Mouse (Mus musculus): Measurements from ENCODE around the gene Eml2. TPM values are rescaled to one million over a fixed set of nuclear protein-coding genes. Genes with fewer than 3 reads are reported as not detected.

The Eml2 gene
- polyA plus RNA-seq, 1 experiment from 2014 or later = 12.8 TPM

DNA sequence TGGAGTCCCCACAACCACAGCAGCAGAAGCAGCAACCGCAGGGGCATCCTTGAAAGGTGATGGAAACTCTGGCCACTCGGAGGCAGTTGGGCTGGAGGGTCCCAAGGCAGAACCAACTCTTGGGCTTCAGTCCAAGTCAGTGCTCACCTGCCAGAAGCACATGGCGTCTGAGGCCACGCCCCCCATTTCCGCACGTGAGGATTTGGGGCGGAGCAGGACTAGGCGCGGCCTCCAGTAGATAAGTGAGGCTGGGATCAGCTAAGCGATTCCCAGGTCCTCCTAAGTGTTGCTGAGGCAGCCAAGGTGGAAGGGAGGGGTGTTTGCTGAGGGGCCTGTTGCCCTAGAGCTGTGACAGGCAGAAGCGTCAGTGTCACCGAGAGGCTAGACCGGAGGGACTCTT lies 11.2 kb upstream of the Eml2 start:
- Histone ChIP-seq H3K4me2 (0 out of 2 replicates have a peak overlapping the region, but pooled peaks have one; percentile 12), H3K4me3 (no peak overlapping the region), H3K9me3 (no peaks in the 10 kb centered on the region), H3K9ac (no peak overlapping the region), H3K27ac (no peak overlapping the region), H3K27me3 (peaks cover 31% of the 10 kb centered on the region), H3K36me3 (no peaks in the 10 kb centered on the region), H3K4me1 (peaks cover 29% of the 10 kb centered on the region)
- WGBS = 2% methylated on average over 13 of the region's 13 CpGs
- ATAC-seq (ENCODE audit: insufficient number of reproducible peaks, low FRiP score, low TSS enrichment, low read depth) = no peak

GRCm38 (mm10) chr7:19165656-19166423 lies 10.4 kb upstream of the Eml2 start, which contains the start of gene Gipr:
Gene Gipr (minus strand): TSS chr7:19166127.
- Histone ChIP-seq H3K27me3 (peaks cover 23% of the 10 kb centered on the region), H3K27ac (no peak within 1 kb of the TSS), H3K4me1 (peaks cover 23% of the 10 kb centered on the region), H3K4me2 (0 out of 2 replicates have a peak within 1 kb of the TSS, but pooled peaks have one; percentile 12), H3K36me3 (no peaks in the 10 kb centered on the region), H3K4me3 (no peak within 1 kb of the TSS), H3K9me3 (no peaks in the 10 kb centered on the region), H3K9ac (no peak within 1 kb of the TSS)
- 13% methylated on average over 14 of the region's 14 CpGs for WGBS
- ATAC-seq (ENCODE audit: insufficient number of reproducible peaks, low FRiP score, low TSS enrichment, low read depth) = no peak

DNA sequence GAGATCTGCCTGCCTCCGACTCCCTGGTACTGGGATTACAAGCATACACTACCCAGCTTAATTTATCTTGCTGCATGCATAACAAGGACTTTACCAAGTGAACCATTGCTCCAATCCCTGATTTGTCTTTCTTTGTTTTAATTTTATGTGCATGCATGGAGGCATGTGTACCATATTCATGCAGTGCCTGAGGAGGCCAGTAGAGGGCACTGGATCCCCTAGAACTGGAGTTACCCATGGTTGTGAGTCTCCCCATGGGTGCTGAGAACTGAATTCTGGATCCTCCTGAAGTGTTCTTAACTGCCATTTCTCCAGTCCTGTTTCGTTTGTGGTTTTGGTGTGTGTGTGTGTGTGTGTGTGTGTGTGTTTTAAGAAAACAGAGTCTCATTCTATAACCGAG lies 9.2 kb upstream of the Eml2 start:
- no peak overlapping the region for H3K4me3 ChIP-seq
- H3K4me1 ChIP-seq = peaks cover 23% of the 10 kb centered on the region
- no peaks in the 10 kb centered on the region for H3K36me3 ChIP-seq
- WGBS = 80% methylated on average over 3 of the region's 3 CpGs
- H3K27ac ChIP-seq = no peak overlapping the region
- ATAC-seq (ENCODE audit: insufficient number of reproducible peaks, low FRiP score, low TSS enrichment, low read depth) = no peak
- H3K27me3 ChIP-seq = peaks cover 23% of the 10 kb centered on the region
- H3K9ac ChIP-seq = no peak overlapping the region
- no peak overlapping the region for H3K4me2 ChIP-seq
- no peaks in the 10 kb centered on the region for H3K9me3 ChIP-seq

DNA sequence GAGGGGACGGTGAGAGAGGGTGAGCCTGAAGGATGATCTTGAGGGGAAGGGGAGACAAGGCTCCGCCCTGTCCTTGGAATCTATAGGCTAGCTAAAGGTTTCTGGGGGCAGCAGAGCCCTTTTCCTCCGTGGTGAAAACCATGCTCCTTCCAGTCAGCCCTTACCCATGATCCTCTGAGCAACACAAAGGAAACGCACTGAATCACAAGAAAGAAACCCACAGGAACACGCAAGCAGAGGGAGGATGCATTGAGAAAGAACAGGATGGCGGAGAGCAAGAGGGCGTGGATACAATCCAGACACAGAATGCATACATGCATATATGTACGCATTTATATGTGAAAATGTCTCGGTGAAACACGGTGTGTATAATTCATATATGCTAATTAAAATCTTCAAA lies 6.7 kb upstream of the Eml2 start:
- 63% methylated on average over 10 of the region's 10 CpGs for WGBS
- Histone ChIP-seq H3K27ac (no peak overlapping the region), H3K4me3 (no peak overlapping the region), H3K36me3 (no peaks in the 10 kb centered on the region), H3K9ac (no peak overlapping the region), H3K4me2 (no peak overlapping the region), H3K4me1 (peaks cover 23% of the 10 kb centered on the region), H3K9me3 (no peaks in the 10 kb centered on the region), H3K27me3 (peaks cover 10% of the 10 kb centered on the region)
- ATAC-seq (ENCODE audit: insufficient number of reproducible peaks, low FRiP score, low TSS enrichment, low read depth) = no peak

GRCm38 (mm10) chr7:19170142-19170541 lies 6.1 kb upstream of the Eml2 start:
- Histone ChIP-seq H3K9ac (no peak overlapping the region), H3K9me3 (no peaks in the 10 kb centered on the region), H3K36me3 (no peaks in the 10 kb centered on the region), H3K4me1 (peaks cover 17% of the 10 kb centered on the region), H3K27ac (0 out of 2 replicates have a peak overlapping the region, but pooled peaks have one; percentile 18), H3K4me3 (no peak overlapping the region), H3K27me3 (peaks cover 4% of the 10 kb centered on the region), H3K4me2 (no peak overlapping the region)
- 57% methylated on average over 8 of the region's 8 CpGs for WGBS
- ATAC-seq (ENCODE audit: insufficient number of reproducible peaks, low FRiP score, low TSS enrichment, low read depth) = no peak

GRCm38 (mm10) chr7:19171831-19172230 lies 4.4 kb upstream of the Eml2 start:
- Histone ChIP-seq H3K27ac (no peak overlapping the region), H3K9ac (no peak overlapping the region), H3K36me3 (no peaks in the 10 kb centered on the region), H3K4me2 (no peak overlapping the region), H3K27me3 (peaks cover 19% of the 10 kb centered on the region), H3K9me3 (no peaks in the 10 kb centered on the region), H3K4me1 (peaks cover 20% of the 10 kb centered on the region), H3K4me3 (no peak overlapping the region)
- WGBS = 58% methylated on average over 8 of the region's 8 CpGs
- no peak for ATAC-seq (ENCODE audit: insufficient number of reproducible peaks, low FRiP score, low TSS enrichment, low read depth)

DNA sequence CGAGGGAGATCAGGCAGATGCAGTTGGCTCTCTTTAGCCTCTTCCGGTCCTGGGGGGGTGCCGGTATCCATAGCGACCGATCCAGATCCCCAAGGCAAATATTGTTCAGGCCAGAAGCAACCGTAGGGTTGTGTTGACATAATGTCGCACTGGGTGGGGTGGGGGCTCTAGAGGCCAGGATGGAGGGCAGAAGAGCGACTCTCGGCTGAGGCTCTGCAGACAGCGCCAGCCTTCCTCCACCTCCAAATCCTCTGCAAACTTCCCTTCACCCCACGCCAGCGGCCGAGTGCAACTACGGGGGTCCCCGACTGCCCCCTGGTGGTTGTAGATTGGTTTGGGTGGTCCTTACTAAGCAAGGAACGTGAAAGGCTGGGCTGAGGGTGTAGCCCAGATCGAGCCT lies 3.3 kb upstream of the Eml2 start:
- Histone ChIP-seq H3K36me3 (no peaks in the 10 kb centered on the region), H3K4me2 (peak overlapping the region; percentile 52), H3K27ac (no peak overlapping the region), H3K4me1 (peaks cover 21% of the 10 kb centered on the region), H3K9me3 (no peaks in the 10 kb centered on the region), H3K9ac (no peak overlapping the region), H3K27me3 (peaks cover 29% of the 10 kb centered on the region), H3K4me3 (peak overlapping the region; percentile 33)
- 2% methylated on average over 17 of the region's 17 CpGs for WGBS
- 0 out of 2 replicates have a peak, but pooled peaks have one; percentile 36 for ATAC-seq (ENCODE audit: insufficient number of reproducible peaks, low FRiP score, low TSS enrichment, low read depth)

DNA sequence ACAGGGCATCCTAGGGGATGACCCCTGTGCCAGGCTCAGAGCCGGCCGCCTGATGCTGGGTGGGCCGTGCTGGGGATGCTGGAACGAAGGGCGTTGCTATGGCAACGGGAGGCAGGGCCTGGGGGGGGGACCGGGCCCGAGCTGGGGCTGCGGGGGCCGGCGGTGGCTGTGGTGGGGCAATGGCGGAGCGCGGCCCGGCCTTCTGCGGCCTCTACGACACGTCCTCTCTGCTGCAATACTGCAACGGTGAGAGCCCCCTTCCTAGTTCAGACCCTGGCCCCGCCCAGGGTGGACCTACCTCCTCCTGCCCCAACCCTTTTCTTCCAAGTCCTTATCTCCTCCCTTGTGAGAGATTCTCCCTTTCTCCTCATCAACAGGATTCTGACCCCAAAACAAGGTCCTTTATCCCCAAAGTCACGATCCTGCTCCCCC lies 311 bp downstream of the Eml2 start:
- Histone ChIP-seq H3K36me3 (no peaks in the 10 kb centered on the region), H3K4me3 (peak overlapping the region; percentile 16), H3K27ac (no peak overlapping the region), H3K9ac (no peak overlapping the region), H3K4me2 (peak overlapping the region; percentile 22; the same call in 1 of the 2 replicates), H3K27me3 (peaks cover 56% of the 10 kb centered on the region), H3K4me1 (peaks cover 50% of the 10 kb centered on the region), H3K9me3 (no peaks in the 10 kb centered on the region)
- 6% methylated on average over 21 of the region's 21 CpGs for WGBS
- ATAC-seq (ENCODE audit: insufficient number of reproducible peaks, low FRiP score, low TSS enrichment, low read depth) = no peak

DNA sequence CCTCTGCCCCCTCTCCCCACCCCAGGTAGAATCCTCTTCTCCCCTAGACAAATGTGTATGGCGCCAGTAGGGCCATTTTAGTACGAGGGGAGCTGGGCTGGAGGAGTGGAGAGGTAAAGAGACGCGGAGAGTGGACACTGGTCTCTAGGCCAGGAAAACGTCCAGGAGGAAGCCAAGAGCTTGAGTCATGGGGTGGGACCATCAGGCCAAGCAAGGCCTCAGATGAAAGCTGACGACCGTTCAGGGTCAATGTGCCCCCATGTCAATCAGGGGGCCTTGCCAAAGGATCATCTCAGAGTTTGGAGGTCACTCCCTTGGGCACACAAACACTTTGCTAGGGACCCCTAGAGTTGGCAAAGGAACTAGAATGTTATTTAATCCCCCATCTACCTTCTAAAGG lies 995 bp downstream of the Eml2 start:
- Histone ChIP-seq H3K27ac (no peak overlapping the region), H3K27me3 (peaks cover 56% of the 10 kb centered on the region), H3K36me3 (no peaks in the 10 kb centered on the region), H3K9ac (no peak overlapping the region), H3K4me1 (peaks cover 55% of the 10 kb centered on the region), H3K9me3 (no peaks in the 10 kb centered on the region), H3K4me2 (no peak overlapping the region), H3K4me3 (no peak overlapping the region)
- 72% methylated on average over 7 of the region's 7 CpGs for WGBS
- ATAC-seq (ENCODE audit: insufficient number of reproducible peaks, low FRiP score, low TSS enrichment, low read depth) = no peak

DNA sequence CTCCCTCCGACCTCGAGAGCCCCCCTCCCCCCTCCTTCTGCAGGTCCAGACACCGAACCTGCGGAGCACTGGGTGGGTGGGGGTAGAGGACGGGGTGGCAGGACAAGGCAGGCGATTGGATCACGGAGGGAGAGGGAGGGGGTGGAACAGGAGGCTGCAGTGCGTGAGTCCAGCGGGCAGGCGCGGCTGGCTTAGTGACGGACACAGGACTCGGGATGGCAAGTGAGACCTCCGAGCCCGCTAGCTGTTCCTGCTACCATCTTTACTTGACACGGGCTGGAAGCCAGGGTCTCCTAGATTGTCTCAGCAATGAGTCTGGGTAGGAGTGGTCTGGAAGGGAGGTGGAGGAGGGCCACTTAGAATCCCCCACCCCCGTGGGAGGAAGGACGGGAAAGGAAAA lies 1.8 kb downstream of the Eml2 start:
- Histone ChIP-seq H3K36me3 (no peaks in the 10 kb centered on the region), H3K9me3 (no peaks in the 10 kb centered on the region), H3K27ac (no peak overlapping the region), H3K27me3 (peaks cover 56% of the 10 kb centered on the region), H3K4me3 (0 out of 2 replicates have a peak overlapping the region, but pooled peaks have one; percentile 30), H3K9ac (no peak overlapping the region), H3K4me2 (no peak overlapping the region), H3K4me1 (peaks cover 49% of the 10 kb centered on the region)
- ATAC-seq (ENCODE audit: insufficient number of reproducible peaks, low FRiP score, low TSS enrichment, low read depth) = no peak
- 10% methylated on average over 17 of the region's 18 CpGs for WGBS

GRCm38 (mm10) chr7:19178443-19179092 lies 2.3 kb downstream of the Eml2 start:
- Histone ChIP-seq H3K4me1 (peaks cover 50% of the 10 kb centered on the region), H3K36me3 (no peaks in the 10 kb centered on the region), H3K27ac (no peak overlapping the region), H3K4me3 (peak overlapping the region; percentile 30), H3K9ac (no peak overlapping the region), H3K27me3 (peaks cover 56% of the 10 kb centered on the region), H3K4me2 (peak overlapping the region; percentile 42), H3K9me3 (no peaks in the 10 kb centered on the region)
- ATAC-seq (ENCODE audit: insufficient number of reproducible peaks, low FRiP score, low TSS enrichment, low read depth) = no peak
- WGBS = 5% methylated on average over 27 of the region's 27 CpGs

- no peak overlapping the region for H3K27ac ChIP-seq
These were observed 3.0 kb downstream of the Eml2 start for GRCm38 (mm10) chr7:19179173-19179572.

More at GRCm38 (mm10) chr7:19179173-19179572, 3.0 kb downstream of the Eml2 start:
- Histone ChIP-seq H3K4me3 (peak overlapping the region; percentile 30), H3K9me3 (no peaks in the 10 kb centered on the region), H3K27me3 (peaks cover 53% of the 10 kb centered on the region), H3K4me1 (peaks cover 56% of the 10 kb centered on the region), H3K4me2 (peak overlapping the region; percentile 42), H3K9ac (no peak overlapping the region), H3K36me3 (no peaks in the 10 kb centered on the region)
- WGBS = 3% methylated on average over 24 of the region's 32 CpGs
- no peak for ATAC-seq (ENCODE audit: insufficient number of reproducible peaks, low FRiP score, low TSS enrichment, low read depth)
